Mouse (Mus musculus): Measurements from ENCODE around the gene Zfp526. TPM values are rescaled to one million over a fixed set of nuclear protein-coding genes. Genes with fewer than 3 reads are reported as not detected.

Zfp526 gene
- polyA plus RNA-seq, 1 experiment = 13.9 TPM

DNA sequence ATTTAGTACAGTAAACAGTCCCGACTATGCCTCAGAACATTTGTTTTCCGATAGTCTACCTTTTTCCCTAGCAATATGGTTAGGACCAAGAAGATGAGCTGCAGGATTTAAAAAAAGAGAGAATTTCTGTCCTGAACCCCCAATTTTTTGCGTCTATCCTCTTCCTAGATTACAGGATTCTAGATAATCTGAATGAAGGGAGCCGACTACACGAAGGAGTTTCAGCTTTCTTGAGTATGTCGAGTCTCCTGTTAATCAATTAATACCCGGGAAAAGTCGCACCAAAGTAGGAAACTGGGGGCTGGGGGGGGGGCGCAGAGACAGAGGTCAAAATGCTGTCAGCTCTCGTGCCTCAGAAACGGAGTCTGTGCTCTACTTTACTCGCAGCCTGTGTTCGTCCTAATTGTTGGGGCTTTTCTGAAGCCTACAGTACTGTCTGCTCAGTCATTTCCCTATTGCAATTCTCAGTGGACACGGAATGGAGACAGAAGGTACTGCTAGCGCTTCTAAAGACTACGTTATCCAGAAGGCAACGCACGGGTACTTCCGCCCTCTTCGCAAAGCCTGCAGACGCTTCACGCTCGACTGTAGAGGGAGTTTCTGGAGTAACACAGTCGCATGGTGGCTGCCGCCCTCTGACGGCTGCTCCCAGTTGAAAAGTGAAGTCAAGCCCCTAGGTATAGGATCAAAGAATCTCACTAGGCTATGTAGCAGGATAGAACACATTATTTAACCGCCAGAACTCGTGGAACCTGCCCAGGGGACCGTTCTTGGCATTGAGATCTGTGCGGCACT is 17.8 kb downstream of the Zfp526 start:
- peaks cover 2% of the 10 kb centered on the region; the same call in 1 of the 2 replicates for H3K4me1 ChIP-seq (ENCODE audit: control insufficient read depth, insufficient read depth, low read length)
- WGBS = 2% methylated on average over 30 of the region's 30 CpGs
- peak overlapping the region; percentile 43 for H3K4me3 ChIP-seq (replicated peaks; ENCODE audit: control insufficient read depth, low read depth, low read length)
- peak overlapping the region; percentile 79 for H3K27ac ChIP-seq (ENCODE audit: control insufficient read depth, insufficient read depth, low read depth, low read length, poor library complexity)
- TF ChIP-seq POLR2A (IDR thresholded peaks at IDR 0.05; ENCODE audit: borderline replicate concordance, control insufficient read depth, low read depth, low read length) (peak; percentile 26; the same call in 1 of the 2 replicates), CTCF (IDR thresholded peaks at IDR 0.05; ENCODE audit: control insufficient read depth, insufficient read depth, low read length) (peak; percentile 73)

DNA sequence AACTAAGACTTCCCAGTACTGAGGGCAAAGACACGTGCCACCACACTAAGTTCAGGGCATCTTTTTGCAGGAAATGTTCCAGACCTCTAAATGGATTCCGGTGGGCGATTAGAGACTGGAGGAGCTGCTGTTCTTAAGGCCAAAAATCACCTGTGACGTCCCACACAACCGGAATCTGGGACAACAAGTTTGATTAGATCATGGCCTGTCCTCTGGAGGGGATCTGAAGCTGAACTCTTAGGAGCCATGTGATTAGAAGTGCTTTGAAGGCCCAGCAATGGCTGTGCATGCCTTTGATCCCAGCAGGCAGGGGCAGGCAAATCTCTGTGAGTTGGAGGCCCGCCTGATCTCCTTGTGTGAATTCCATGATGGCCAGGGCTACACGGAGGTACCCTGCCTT is 19.4 kb downstream of the Zfp526 start:
- WGBS = 83% methylated on average over 7 of the region's 7 CpGs
- TF ChIP-seq CTCF (IDR thresholded peaks at IDR 0.05; ENCODE audit: control insufficient read depth, insufficient read depth, low read length) (no peak), POLR2A (IDR thresholded peaks at IDR 0.05; ENCODE audit: borderline replicate concordance, control insufficient read depth, low read depth, low read length) (no peak)
- H3K4me3 ChIP-seq (replicated peaks; ENCODE audit: control insufficient read depth, low read depth, low read length) = no peak overlapping the region
- H3K27ac ChIP-seq (ENCODE audit: control insufficient read depth, insufficient read depth, low read depth, low read length, poor library complexity) = no peak overlapping the region
- peaks cover 2% of the 10 kb centered on the region; the same call in 1 of the 2 replicates for H3K4me1 ChIP-seq (ENCODE audit: control insufficient read depth, insufficient read depth, low read length)

DNA sequence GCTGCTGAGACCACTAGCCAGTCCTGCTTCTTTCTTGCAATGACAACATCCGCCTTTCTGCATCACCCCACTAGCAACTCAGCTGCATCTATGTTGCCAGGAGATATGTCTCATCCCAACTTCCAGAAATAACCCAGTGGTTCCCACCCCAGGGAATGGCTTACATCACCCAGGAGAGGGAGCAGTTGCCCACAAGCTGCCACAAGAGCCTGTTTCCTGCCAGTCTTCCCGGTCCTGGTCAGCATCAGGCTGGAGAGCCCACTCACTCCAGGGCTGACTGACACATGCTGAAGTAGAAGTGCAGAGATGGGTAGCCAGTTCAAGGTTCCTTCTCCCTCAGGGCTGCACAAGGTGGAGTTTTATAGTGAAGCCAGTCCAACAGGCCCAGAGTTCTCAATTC is 19.8 kb downstream of the Zfp526 start:
- no peak overlapping the region for H3K27ac ChIP-seq (ENCODE audit: control insufficient read depth, insufficient read depth, low read depth, low read length, poor library complexity)
- WGBS = 50% methylated on average over 2 of the region's 2 CpGs
- TF ChIP-seq CTCF (IDR thresholded peaks at IDR 0.05; ENCODE audit: control insufficient read depth, insufficient read depth, low read length) = no peak
- no peak for TF ChIP-seq POLR2A (IDR thresholded peaks at IDR 0.05; ENCODE audit: borderline replicate concordance, control insufficient read depth, low read depth, low read length)
- peaks cover 2% of the 10 kb centered on the region; the same call in 1 of the 2 replicates for H3K4me1 ChIP-seq (ENCODE audit: control insufficient read depth, insufficient read depth, low read length)
- no peak overlapping the region for H3K4me3 ChIP-seq (replicated peaks; ENCODE audit: control insufficient read depth, low read depth, low read length)

DNA sequence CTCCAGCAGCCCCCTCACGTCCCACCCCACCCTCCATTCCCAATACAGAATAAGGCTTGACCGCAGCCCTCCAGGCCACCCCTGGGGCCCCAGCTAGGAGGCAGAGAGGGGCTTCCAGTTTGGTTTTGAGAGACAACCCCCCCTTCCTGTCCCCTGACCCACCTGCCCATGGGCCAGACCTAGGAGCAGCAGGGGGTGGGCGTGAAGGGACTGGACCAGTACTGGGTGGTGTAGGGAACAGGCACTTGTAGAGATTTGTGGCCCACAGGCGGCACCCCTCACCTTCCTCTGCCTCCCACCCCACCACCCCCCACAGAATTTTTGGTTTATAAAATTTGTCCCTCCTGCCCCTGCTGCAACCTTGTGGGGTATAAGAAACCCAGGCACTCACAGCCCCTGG is 22.1 kb downstream of the Zfp526 start:
- no peaks in the 10 kb centered on the region; the same call in 1 of the 2 replicates for H3K4me1 ChIP-seq (ENCODE audit: control insufficient read depth, insufficient read depth, low read length)
- 89% methylated on average over 4 of the region's 4 CpGs for WGBS
- H3K4me3 ChIP-seq (replicated peaks; ENCODE audit: control insufficient read depth, low read depth, low read length) = no peak overlapping the region
- TF ChIP-seq POLR2A (IDR thresholded peaks at IDR 0.05; ENCODE audit: borderline replicate concordance, control insufficient read depth, low read depth, low read length) (no peak), CTCF (IDR thresholded peaks at IDR 0.05; ENCODE audit: control insufficient read depth, insufficient read depth, low read length) (no peak)
- no peak overlapping the region for H3K27ac ChIP-seq (ENCODE audit: control insufficient read depth, insufficient read depth, low read depth, low read length, poor library complexity)

DNA sequence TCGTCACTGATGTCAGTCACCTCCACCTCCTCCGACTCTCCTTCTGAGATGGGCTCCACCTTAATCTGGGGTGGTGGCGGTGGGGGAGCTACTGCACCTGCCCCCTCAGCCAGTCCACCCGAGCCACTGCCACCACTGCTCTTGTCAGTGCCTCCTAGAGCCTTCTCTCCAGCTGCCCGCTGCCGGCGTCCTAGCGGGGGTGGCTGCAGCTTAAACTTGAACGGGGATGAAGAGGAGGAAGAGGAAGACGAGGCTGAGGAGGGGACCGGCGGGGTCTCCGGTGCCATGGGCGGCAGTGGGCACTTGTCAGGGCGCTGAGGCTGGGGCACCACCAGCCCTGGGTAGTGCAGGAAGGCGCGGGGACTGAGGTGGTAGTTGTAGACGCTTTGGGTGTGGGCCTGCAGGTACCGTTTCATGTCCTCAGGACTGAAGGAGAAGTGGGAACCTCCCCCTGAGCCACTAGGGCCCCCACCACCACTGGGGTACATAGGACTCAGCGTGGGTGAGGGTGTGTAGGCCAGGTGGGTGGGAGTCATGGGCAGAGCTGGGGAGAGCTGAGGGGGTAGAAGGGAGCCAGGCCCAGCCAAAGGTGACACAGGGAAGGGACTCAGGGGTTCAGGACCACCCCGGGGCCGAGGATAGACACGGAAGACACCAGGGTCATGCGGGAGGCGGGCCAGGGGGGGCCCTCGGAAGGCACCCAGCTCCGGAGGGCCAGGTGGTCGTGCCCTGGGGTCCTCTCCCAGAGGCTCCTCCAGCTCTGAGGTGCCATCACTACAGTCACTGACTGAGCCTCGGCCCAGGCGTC is 23.5 kb downstream of the Zfp526 start:
- Histone ChIP-seq H3K27ac (ENCODE audit: control insufficient read depth, insufficient read depth, low read depth, low read length, poor library complexity) (no peak overlapping the region; the same call in 1 of the 2 replicates), H3K4me1 (ENCODE audit: control insufficient read depth, insufficient read depth, low read length) (no peaks in the 10 kb centered on the region; the same call in 1 of the 2 replicates), H3K4me3 (replicated peaks; ENCODE audit: control insufficient read depth, low read depth, low read length) (no peak overlapping the region)
- 89% methylated on average over 30 of the region's 30 CpGs for WGBS
- TF ChIP-seq CTCF (IDR thresholded peaks at IDR 0.05; ENCODE audit: control insufficient read depth, insufficient read depth, low read length) = no peak
- no peak for TF ChIP-seq POLR2A (IDR thresholded peaks at IDR 0.05; ENCODE audit: borderline replicate concordance, control insufficient read depth, low read depth, low read length)

DNA sequence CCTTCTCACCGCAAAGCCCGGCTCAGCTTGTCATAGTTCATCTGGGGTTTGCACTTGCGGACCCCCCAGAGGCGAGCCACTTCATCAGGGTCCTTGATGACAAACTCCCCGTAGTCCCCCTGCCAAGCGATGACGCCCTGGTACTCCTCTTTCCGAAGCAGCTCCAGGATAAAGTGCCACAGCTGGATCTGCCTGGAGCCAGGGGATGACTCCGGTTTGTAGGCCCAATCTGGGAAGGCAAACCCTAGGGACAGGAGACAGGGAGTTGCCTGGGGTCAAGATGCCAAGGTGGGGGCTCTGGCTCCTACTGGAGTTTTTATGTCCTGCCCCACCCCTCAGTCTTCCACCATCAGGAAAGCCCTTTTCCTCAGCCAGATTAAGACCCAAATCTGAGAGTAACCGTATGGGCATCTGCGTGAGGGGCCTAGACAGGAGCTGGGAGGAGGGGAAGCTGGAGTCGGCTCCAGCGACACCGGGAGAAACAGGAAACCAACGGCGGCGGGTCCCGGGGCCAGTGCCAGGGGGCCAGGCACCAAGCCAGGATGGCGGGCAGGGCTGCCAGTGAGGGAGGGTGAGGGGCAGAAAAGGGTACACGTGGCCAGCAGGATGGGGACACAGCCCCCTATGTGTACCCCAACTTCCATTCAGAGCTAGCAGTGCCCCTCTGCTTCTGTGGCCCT is 25.0 kb downstream of the Zfp526 start:
- TF ChIP-seq CTCF (IDR thresholded peaks at IDR 0.05; ENCODE audit: control insufficient read depth, insufficient read depth, low read length) (no peak), POLR2A (IDR thresholded peaks at IDR 0.05; ENCODE audit: borderline replicate concordance, control insufficient read depth, low read depth, low read length) (no peak)
- no peak overlapping the region; the same call in 1 of the 2 replicates for H3K27ac ChIP-seq (ENCODE audit: control insufficient read depth, insufficient read depth, low read depth, low read length, poor library complexity)
- H3K4me1 ChIP-seq (ENCODE audit: control insufficient read depth, insufficient read depth, low read length) = no peaks in the 10 kb centered on the region; the same call in 1 of the 2 replicates
- H3K4me3 ChIP-seq (replicated peaks; ENCODE audit: control insufficient read depth, low read depth, low read length) = no peak overlapping the region
- 43% methylated on average over 20 of the region's 20 CpGs for WGBS

DNA sequence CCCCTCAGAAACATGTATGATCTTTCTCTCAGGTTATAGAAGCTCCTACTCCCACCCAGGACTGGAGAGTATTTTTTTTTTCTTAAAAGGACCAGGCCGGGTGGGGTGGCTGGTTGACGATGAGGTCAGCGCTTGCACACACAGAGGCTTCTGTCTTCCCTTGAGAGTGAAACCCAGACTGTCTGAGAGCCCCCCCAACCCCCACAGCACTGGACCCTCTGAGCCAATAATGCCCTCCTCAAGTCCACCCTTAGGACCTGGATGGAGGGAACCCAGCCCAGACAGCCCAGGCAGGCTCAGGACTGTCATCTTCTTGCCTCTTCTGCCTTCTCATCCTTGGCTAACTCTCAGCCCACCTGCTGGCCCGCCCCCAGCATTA is 25.5 kb downstream of the Zfp526 start:
- Histone ChIP-seq H3K4me3 (replicated peaks; ENCODE audit: control insufficient read depth, low read depth, low read length) (no peak overlapping the region), H3K4me1 (ENCODE audit: control insufficient read depth, insufficient read depth, low read length) (no peaks in the 10 kb centered on the region; the same call in 1 of the 2 replicates), H3K27ac (ENCODE audit: control insufficient read depth, insufficient read depth, low read depth, low read length, poor library complexity) (no peak overlapping the region; the same call in 1 of the 2 replicates)
- 16% methylated on average over 4 of the region's 4 CpGs for WGBS
- TF ChIP-seq CTCF (IDR thresholded peaks at IDR 0.05; ENCODE audit: control insufficient read depth, insufficient read depth, low read length) (no peak), POLR2A (IDR thresholded peaks at IDR 0.05; ENCODE audit: borderline replicate concordance, control insufficient read depth, low read depth, low read length) (no peak)

Data from bone marrow, adult 2 months (tissue).